Mouse (Mus musculus): ENCODE data around the gene Ccdc169. TPM values are rescaled to one million over a fixed set of nuclear protein-coding genes. Genes with fewer than 3 reads are reported as not detected.

The Ccdc169 gene
- total and polyA plus RNA-seq, 3 experiments, result 0.11 to 0.30 TPM; not detected in 1

DNA sequence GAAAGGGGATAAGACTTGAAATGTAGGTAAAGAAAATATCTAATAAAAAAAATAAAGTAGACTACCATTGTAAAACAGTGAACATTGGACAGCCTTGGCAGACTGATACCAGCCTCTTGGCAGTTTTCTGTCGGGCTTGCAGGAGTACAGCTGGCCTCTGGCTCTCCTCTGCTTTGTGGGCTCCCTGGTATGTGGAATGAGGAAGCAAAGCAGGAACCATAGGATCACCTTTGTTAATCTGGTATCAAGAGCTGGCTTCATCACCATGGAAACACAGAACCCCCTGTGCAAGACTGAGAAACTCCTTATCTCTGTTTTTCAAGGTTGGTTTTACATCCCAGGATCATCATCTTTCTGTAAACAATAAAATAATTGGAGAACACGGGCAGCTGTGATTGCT lies 75.1 kb downstream of the Ccdc169 start:
- Histone ChIP-seq H3K4me3 (ENCODE audit: low read depth, low read length) (no peak overlapping the region), H3K4me1 (ENCODE audit: insufficient read depth, low read depth, low read length) (no peaks in the 10 kb centered on the region), H3K27me3 (ENCODE audit: insufficient read depth, low read length) (no peaks in the 10 kb centered on the region; the same call in 1 of the 2 replicates), H3K9me3 (replicated peaks) (peaks cover 40% of the 10 kb centered on the region), H3K36me3 (replicated peaks) (no peaks in the 10 kb centered on the region)
- DNase-seq (ENCODE audit: low spot score), result no peak
- no peak for TF ChIP-seq TAL1 (conservative IDR thresholded peaks at IDR 0.05; ENCODE audit: low read depth, low read length)
- TF ChIP-seq GATA2 (IDR thresholded peaks at IDR 0.05; ENCODE audit: borderline replicate concordance, low read depth, low read length), result no peak
- no peak for TF ChIP-seq POLR2AphosphoS5 (IDR thresholded peaks at IDR 0.05; ENCODE audit: insufficient replicate concordance, low read depth, low read length)
- ATAC-seq (ENCODE audit: extremely low read depth, insufficient number of reproducible peaks, low FRiP score, poor library complexity, severe bottlenecking), result no peak

DNA sequence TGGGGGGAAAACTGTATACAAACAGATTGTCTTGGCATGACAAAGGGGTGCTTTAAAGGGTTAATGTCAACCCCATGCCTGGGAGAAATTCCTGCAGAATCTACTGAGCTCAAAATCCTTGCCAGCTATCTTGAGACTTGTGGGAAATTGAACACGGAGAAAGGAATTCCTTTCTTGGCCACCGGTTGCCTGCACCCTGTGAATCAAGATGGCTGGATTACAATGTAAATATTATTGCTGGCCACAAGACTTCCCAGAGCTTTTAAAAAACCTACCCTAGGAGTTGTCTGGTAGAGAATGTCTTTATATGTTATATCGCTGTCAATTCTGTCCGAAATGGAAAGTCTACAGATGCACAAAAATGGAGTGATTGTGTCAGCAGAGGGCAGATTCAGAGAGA lies 76.6 kb downstream of the Ccdc169 start:
- Histone ChIP-seq H3K27me3 (ENCODE audit: insufficient read depth, low read length) (no peaks in the 10 kb centered on the region; the same call in 1 of the 2 replicates), H3K36me3 (replicated peaks) (no peaks in the 10 kb centered on the region), H3K4me1 (ENCODE audit: insufficient read depth, low read depth, low read length) (no peaks in the 10 kb centered on the region), H3K9me3 (replicated peaks) (peaks cover 30% of the 10 kb centered on the region), H3K4me3 (ENCODE audit: low read depth, low read length) (no peak overlapping the region)
- ATAC-seq (ENCODE audit: extremely low read depth, insufficient number of reproducible peaks, low FRiP score, poor library complexity, severe bottlenecking) (no peak), DNase-seq (ENCODE audit: low spot score) (no peak)
- TF ChIP-seq GATA2 (IDR thresholded peaks at IDR 0.05; ENCODE audit: borderline replicate concordance, low read depth, low read length), result no peak
- no peak for TF ChIP-seq TAL1 (conservative IDR thresholded peaks at IDR 0.05; ENCODE audit: low read depth, low read length)
- TF ChIP-seq POLR2AphosphoS5 (IDR thresholded peaks at IDR 0.05; ENCODE audit: insufficient replicate concordance, low read depth, low read length), result no peak
- no peak for TF ChIP-seq GATA1 (IDR thresholded peaks at IDR 0.05; ENCODE audit: borderline replicate concordance, low read length)
- TF ChIP-seq CTCF (IDR thresholded peaks at IDR 0.05; ENCODE audit: low read depth, low read length), result no peak

DNA sequence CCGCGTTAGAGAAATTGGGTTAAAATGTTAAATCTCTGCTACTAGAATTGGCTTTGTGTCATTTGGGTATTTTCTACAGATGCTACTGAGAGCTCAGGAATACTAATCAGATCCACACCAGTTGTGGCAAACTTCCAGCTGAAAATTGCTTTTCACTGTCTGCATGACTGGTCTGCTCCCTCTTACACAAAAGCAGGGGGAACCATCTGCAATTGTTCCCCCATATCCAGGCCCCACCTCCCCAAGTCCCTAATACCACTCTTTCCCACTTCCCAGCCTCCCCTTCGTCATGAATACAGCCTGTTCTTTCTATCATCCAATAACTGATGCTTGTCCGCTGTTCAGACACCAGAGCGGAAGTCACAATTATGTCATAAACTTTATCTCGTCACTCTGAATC lies 77.3 kb downstream of the Ccdc169 start:
- H3K4me3 ChIP-seq (ENCODE audit: low read depth, low read length), result no peak overlapping the region
- ATAC-seq (ENCODE audit: extremely low read depth, insufficient number of reproducible peaks, low FRiP score, poor library complexity, severe bottlenecking) (no peak), DNase-seq (ENCODE audit: low spot score) (no peak)
- peaks cover 24% of the 10 kb centered on the region for H3K9me3 ChIP-seq (replicated peaks)
- no peaks in the 10 kb centered on the region for H3K4me1 ChIP-seq (ENCODE audit: insufficient read depth, low read depth, low read length)
- no peaks in the 10 kb centered on the region for H3K36me3 ChIP-seq (replicated peaks)
- no peak for TF ChIP-seq TAL1 (conservative IDR thresholded peaks at IDR 0.05; ENCODE audit: low read depth, low read length)
- TF ChIP-seq GATA1 (IDR thresholded peaks at IDR 0.05; ENCODE audit: borderline replicate concordance, low read length), result no peak
- no peak for TF ChIP-seq GATA2 (IDR thresholded peaks at IDR 0.05; ENCODE audit: borderline replicate concordance, low read depth, low read length)
- TF ChIP-seq POLR2AphosphoS5 (IDR thresholded peaks at IDR 0.05; ENCODE audit: insufficient replicate concordance, low read depth, low read length), result no peak
- TF ChIP-seq CTCF (IDR thresholded peaks at IDR 0.05; ENCODE audit: low read depth, low read length), result no peak
- H3K27me3 ChIP-seq (ENCODE audit: insufficient read depth, low read length), result no peaks in the 10 kb centered on the region

DNA sequence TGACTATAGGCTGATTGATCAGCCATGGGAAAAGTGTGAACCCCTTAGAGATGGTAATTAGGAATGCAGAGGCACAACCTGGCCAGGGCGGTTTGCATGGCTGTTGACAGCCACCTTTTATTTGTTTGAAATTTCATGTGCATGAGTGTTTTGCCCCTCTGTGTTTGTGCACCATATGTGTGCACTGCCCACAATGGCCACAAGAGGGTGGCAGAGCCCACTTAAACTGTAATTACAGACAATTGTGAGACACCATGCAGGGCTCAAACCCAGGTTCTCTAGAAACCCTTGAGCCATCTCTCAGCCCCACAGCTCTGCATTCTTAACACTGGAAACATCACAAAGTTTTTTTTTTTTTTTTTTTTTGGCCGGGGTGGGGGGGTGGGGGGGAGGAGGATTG lies 85.4 kb downstream of the Ccdc169 start:
- H3K4me3 ChIP-seq (ENCODE audit: low read depth, low read length), result no peak overlapping the region
- TF ChIP-seq GATA1 (IDR thresholded peaks at IDR 0.05; ENCODE audit: borderline replicate concordance, low read length) (no peak), CTCF (IDR thresholded peaks at IDR 0.05; ENCODE audit: low read depth, low read length) (0 out of 2 replicates have a peak, but pooled peaks have one; percentile 7), POLR2AphosphoS5 (IDR thresholded peaks at IDR 0.05; ENCODE audit: insufficient replicate concordance, low read depth, low read length) (no peak), TAL1 (conservative IDR thresholded peaks at IDR 0.05; ENCODE audit: low read depth, low read length) (no peak), GATA2 (IDR thresholded peaks at IDR 0.05; ENCODE audit: borderline replicate concordance, low read depth, low read length) (no peak)
- H3K9me3 ChIP-seq (replicated peaks), result peaks cover 35% of the 10 kb centered on the region
- no peaks in the 10 kb centered on the region for H3K27me3 ChIP-seq (ENCODE audit: insufficient read depth, low read length)
- DNase-seq (ENCODE audit: low spot score) (no peak), ATAC-seq (ENCODE audit: extremely low read depth, insufficient number of reproducible peaks, low FRiP score, poor library complexity, severe bottlenecking) (no peak)
- H3K36me3 ChIP-seq (replicated peaks), result no peaks in the 10 kb centered on the region
- no peaks in the 10 kb centered on the region for H3K4me1 ChIP-seq (ENCODE audit: insufficient read depth, low read depth, low read length)

Other genes with a start within 250 kb of the Ccdc169 start
- not detected in 2 replicates for gene Sertm1, start 221.5 kb upstream of the Ccdc169 start, total RNA-seq (2014; fragmentation: Nextera tagmentation)
- gene Sertm1, start 221.5 kb upstream of the Ccdc169 start, total RNA-seq (2017), result 0.05 TPM in 1 of 2 replicates, not detected in the other
- not detected in 2 replicates for gene Sertm1, start 221.5 kb upstream of the Ccdc169 start, polyA plus RNA-seq (2012)
- not detected in 2 replicates for gene Ccna1, start 81.8 kb upstream of the Ccdc169 start, total RNA-seq (2014; fragmentation: Nextera tagmentation)
- 0.23 TPM in 1 of 2 replicates, not detected in the other for gene Ccna1, start 81.8 kb upstream of the Ccdc169 start, total RNA-seq (2017)
- gene Ccna1, start 81.8 kb upstream of the Ccdc169 start, polyA plus RNA-seq (2012), result not detected in 2 replicates
- gene Spg20, start 25.2 kb upstream of the Ccdc169 start, total RNA-seq (2014; fragmentation: Nextera tagmentation), result 23.4 and 26.4 TPM in 2 replicates
- 18.8 and 20.9 TPM in 2 replicates for gene Spg20, start 25.2 kb upstream of the Ccdc169 start, total RNA-seq (2017)
- 10.3 and 11.3 TPM in 2 replicates for gene Spg20, start 25.2 kb upstream of the Ccdc169 start, polyA plus RNA-seq (2012)
- not detected in 2 replicates for gene Sohlh2, start 44.7 kb downstream of the Ccdc169 start, total RNA-seq (2014; fragmentation: Nextera tagmentation)
- gene Sohlh2, start 44.7 kb downstream of the Ccdc169 start, total RNA-seq (2017), result not detected in 2 replicates
- not detected in 2 replicates for gene Sohlh2, start 44.7 kb downstream of the Ccdc169 start, polyA plus RNA-seq (2012)
- gene Dclk1, start 105.0 kb downstream of the Ccdc169 start, total RNA-seq (2014; fragmentation: Nextera tagmentation), result not detected in 2 replicates
- gene Dclk1, start 105.0 kb downstream of the Ccdc169 start, total RNA-seq (2017), result 0.17 and 0.55 TPM in 2 replicates
- not detected in 2 replicates for gene Dclk1, start 105.0 kb downstream of the Ccdc169 start, polyA plus RNA-seq (2012)